Mouse (Mus musculus): Measurements from ENCODE around the gene Ech1.
A peak's percentile ranks its signal among the peaks of the same experiment; 100 is the strongest.

The Ech1 gene

GRCm38 (mm10) chr7:28820358-28821260 lies 4.4 kb upstream of the Ech1 start:
- peak; percentile 74 for DNase-seq

DNA sequence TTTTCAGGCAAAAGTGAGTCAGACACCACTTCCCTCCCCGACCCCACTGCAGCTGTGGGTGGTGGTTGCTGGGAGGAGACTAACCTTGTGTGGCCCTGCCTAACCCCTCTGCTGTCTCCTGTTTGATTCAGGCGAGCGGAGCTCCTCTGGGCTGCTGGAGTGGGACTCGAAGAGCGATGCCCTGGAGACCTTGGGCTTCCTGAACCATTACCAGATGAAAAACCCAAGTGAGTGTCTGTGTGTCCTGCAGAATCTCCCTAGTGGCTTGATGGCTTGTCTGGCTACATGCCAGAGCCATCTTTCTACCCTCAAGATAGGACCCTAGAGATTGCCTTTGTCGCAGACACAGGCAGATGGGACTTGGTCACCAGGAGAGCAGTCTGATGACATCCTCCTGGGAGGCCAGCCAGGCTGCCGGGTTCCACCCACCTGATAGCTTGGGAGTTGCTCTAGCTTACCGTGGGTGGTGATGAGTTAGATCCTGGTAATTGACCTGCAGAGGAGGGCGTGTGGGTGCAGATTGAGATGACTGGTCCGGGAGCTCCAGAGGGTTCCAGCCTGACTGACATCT lies 3.7 kb upstream of the Ech1 start:
- peak; percentile 63 for DNase-seq

DNA sequence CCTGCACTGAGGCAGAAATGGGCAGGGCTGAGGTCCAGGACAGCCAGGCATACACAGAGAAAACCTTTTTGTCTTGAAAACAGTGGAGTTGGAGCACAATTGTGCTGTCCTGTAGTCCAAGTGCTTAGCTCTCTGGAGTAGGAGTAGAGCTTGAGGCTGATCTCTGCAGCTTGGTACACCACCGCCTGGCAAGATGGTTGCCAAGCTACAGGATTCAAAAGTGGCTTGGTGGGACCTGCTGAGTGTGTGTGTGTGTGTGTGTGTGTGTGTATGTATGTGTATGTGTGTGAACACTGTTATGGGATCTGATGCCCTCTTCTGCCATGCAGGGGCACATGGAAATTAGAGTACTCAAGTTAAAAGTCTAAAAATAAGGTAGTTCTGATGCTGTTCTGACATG lies 2.5 kb upstream of the Ech1 start:
- no peak for DNase-seq

DNA sequence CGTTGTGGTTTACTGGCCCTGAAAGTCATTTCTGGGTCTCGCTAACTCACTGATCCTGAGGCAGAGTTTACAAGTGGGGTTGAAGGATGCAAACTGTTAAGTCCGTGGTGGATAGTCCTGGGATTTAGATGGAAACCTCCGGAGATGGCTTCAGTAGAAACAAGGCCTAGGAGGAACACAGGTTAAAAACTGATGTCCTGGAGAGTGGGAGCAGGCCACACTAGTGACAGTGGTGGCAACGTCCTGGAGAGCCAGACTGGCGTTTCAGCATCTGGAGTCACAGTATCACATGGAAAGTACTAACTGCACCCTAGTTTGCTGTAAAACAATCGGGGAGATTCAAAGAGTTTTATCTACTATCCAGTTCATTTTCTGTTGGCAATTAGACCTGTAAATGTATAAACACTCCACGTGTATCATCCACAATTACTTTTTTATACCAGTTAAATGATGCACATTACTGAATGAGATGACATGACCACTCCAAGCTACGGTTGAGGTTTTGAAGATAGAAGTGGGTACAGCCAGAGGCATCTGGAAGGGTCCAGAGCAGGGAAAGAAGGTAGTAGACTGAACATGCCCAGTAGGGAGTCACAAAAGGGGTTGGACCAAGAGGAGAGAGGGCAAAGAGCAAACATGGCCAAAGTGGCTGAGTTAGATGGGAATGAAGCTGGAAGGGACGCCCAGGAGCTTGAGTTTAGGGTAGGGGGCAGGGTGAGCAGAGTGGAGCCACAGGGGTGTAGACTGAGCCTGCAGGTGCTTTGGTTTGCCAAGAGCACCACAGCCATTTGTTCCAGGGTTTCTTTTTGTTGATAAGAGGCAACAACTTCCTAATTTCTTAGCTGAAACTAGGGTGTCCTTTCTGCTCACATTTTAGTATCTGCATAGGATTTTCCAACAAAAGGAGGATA lies 1.8 kb upstream of the Ech1 start:
- DNase-seq = no peak

DNA sequence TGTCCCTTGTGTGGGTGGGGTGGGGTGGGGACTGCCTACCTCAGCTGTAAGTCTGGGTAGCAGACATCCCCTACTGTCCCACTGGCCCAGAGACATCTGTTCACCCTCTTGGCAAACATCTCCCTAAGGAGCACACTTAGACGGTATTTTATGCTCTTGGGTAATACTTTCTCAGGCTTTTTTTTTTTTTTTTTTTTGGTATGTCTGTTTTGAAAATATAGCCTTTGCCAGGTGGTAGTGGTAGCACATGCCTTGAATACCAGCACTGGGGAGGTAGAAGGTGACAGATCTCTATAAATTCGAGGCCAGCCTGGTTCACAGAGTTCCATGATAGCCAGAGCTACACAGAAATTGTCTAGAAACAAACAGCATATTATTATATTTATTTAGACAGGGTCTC lies 1.1 kb upstream of the Ech1 start:
- no peak for DNase-seq

GRCm38 (mm10) chr7:28825686-28826401 lies 827 bp downstream of the Ech1 start:
- DNase-seq = peak; percentile 61

- DNase-seq = peak; percentile 19
These were observed 1.4 kb downstream of the Ech1 start for GRCm38 (mm10) chr7:28826402-28826772.

DNA sequence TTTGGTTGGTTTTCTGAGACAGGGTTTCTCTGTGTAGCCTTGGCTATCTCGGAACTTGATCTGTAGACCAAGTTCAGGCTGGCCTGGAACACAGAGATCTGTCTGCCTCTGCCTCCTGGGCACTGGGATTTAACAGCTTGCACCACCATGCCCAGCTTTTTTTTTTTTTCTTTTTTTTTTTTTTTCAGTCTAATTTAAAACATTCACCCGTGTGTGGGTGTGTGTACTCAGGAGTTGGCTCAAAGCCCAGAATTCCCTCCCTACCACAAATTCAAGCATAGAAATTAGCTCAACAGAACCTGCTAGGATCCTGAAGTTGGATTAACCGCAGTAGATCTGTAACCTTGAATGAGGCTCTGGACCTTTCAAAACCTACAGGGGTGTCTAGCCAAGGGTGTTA lies 2.3 kb downstream of the Ech1 start:
- peak; percentile 73 for DNase-seq

- DNase-seq = no peak
These were observed 4.8 kb downstream of the Ech1 start for GRCm38 (mm10) chr7:28829821-28830220.

DNA sequence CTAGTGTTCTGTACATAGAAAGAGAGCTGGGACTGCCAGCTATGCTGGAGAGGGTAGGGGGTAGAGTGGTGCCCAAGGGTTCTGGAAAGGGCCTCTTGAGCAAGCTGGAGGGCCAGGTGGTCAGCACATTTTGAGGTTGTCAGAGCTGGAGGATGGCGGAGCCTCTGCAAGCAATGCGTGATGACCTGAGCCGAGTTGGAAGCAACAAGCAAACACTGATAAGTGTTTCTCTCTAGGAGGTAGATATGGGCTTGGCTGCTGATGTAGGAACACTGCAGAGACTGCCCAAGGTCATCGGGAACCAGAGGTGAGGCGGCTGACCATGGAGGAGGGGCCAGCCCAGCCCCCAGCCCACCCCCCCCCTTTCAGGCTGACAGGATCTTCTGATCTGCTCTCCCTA lies 6.0 kb downstream of the Ech1 start:
- DNase-seq = no peak

DNA sequence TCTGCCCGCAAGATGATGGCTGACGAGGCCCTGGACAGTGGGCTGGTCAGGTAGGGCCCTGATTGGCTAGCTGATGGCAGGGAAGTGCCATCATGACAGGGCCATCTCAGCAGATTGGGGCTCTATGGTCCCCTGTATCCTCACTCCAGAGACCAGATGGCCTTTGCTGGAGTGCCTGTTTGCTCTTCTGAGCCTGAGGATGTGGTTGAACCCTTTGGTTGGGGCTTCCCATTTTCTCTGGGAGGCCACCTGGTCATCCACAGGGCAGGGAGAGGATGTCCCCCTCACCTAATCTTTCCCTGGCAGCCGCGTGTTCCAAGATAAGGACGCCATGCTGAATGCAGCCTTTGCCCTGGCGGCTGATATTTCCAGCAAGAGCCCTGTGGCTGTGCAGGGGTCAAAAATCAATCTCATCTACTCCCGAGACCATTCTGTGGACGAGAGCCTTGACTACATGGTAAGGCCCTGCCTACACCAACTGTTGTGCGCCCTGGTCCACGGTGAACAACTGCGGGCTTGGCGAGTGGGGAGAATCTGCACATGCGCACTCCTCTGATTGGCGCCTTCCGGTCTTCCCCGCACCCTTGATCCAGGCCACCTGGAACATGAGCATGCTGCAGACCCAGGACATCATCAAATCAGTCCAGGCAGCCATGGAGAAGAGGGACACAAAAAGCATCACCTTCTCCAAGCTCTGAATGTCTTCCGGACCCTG lies 6.6 kb downstream of the Ech1 start:
- no peak for DNase-seq

DNA sequence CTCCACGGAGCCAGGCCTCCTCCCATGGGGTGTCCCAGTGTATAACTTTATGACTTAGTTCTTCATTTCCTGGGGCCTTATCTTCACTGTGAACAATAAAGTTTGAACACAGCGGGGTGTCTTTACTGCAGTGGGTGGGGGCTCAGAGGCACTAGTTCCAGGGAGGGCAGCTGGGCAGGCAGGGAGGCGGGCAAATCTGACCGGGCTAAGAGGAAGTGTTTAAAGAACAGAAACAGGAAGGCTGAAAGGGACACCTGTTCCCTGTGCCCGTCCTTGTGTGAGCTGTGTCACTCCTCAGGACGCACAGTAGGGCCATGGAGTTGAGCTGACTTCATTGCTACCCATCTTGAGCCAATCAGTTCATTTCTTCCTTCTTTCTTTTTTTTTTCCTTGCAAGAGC lies 7.1 kb downstream of the Ech1 start:
- no peak for DNase-seq

DNA sequence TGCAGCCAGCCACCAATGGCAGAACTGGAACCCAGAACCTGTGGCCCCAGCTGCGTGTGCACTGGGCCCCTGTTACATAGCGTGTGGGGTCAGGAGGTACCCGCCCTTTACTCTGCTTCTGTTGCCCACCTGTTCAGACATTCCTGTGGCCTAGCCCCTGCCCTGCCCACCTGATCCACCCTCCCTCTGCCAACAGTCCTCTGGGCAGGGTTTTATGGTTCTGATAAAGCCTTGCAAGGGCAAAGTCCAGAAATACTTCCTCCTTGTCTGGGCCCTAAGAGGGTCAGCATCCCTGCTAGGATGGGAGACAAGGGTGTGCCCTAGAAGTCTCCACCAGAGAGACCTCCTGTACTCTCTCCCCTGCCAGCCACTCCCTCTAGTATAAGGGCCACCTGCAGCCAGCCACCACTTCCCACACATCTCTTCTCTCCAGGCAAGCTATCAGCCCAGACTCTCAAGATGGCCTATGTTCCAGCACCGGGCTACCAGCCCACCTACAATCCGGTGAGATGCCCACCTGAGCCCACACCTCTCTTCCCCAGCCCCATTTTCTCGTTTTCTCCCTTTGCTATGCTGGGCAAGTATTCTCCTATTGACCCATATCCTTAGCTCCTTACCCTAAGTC lies 8.8 kb downstream of the Ech1 start, which contains the start of gene Lgals4:
TSS of gene Lgals4 (plus strand) at position 132 of the 625 bp plus-strand sequence.
- no peak for DNase-seq

DNA sequence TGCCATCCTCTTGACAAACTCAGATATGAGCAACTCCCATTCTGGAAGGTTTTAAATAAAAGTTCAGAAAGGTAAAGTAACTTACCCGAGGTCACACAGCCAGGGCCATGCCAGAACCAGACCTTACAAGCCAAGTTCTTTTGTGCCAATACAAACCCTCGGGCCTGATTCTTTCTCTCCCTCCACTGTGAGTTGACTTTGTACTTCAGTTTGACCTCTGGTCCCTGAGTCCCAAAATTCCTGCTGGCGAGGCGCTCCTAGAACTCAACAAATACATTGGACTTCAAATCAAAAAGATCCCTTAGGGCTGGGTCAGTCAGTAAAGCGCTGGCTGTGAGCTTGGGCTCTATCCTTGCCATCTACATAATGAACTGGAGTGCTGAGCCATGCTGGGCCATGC lies 11.9 kb downstream of the Ech1 start:
- DNase-seq = no peak

- no peak for DNase-seq
These were observed 13.3 kb downstream of the Ech1 start for GRCm38 (mm10) chr7:28838331-28838730.

DNA sequence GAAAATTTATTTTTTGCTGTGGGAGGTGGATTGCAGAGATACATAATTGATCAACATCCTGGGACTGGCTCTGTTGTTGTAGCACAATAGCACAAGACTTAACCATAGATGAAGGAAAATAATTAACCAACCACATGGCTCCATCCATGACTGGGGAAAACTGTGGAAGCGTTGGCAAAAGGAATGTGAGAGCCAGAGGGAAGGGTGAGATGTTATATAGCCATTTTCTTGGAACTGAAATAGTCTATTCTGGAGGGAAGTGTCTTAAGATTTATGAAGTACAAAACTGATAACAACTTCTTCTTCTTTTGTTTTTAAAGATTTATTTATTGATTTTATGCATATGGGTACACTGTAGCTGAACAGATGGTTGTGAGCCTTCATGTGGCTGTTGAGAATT lies 22.3 kb downstream of the Ech1 start:
- no peak for DNase-seq

DNA sequence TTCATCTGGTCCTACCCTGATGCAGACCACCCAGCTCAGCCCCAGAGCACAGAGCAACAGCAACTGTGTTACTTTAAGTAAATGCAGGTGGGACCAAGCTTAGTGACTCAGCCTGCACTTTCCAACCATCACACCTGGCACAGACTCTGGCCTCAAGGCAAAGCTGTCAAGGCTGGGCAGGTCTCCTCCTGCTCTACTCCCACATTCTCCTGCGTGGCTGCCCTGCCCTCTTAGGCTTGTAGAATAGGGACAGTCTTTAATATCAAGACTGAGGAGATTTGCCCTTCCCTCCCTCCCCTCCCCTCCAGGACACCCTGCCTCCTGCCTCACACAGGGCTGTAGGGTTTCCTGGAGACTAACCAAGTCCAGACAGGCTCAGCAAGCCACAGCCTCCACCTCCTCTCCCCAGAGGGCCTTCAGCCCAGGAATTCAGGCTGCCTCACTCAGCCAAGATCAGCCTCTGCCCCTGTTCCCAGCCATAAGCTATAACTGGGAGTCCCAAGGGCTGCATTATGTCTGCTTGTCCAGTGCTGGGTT lies 24.8 kb downstream of the Ech1 start:
- DNase-seq = no peak

DNA sequence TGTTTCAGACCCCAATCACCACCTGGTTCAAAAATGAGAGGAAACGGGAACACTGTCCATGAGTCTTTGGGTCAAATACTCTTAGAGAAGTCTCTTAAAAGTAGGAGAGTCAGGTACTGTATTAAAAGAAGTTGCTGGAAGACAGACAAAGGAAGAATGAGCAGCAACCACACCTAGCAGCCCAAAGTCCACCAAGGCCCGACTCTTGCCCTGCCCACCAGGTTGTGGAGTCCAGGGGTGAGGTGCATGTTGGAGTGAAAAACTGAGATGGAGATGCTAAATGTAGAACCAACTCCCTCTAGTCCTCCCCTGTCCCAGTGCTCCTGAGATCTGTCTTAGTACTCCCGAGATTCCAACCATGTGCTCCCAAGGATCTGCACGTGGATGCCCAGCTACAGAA lies 25.6 kb downstream of the Ech1 start:
- DNase-seq = no peak

DNA sequence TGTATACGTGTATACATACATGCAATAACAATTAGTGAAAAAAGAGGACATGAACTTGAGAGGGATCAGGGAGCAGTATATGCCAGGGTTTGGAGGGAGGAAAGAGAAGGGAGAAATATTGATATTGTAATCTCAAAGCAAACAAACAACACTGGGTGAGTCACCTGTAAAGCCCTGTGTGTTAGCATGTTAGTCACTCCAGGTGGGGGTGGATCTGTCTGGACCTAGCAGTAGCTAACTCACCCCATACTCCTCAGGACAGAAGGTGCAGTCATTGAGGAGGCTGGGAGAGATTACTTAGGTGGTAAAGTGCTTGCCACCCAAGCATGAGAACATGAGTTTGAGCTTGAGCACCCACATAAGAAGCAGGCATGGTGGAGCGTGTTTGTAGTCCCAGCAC lies 34.9 kb downstream of the Ech1 start:
- DNase-seq = no peak

DNA sequence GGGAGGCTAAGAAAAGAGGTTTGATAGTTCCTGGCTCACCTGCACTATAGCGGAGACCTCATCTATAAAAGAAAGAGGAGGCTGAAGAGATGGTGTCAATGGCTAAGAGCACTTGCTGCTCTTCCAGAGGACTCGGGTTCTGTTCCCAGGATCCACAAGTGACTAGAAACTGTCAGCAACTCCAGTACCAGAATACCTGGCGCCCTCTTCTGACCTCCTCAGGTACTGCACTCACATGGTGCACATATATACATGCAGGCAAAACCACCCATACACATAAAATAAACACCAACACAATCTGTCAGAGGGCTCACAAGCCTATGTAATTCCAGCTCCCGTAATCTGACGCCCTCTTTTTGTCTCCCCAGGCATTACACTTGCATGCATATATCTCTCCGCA lies 35.9 kb downstream of the Ech1 start:
- no peak for DNase-seq

GRCm38 (mm10) chr7:28862817-28863499 lies 37.9 kb downstream of the Ech1 start:
- no peak for DNase-seq

All from kidney, postnatal 10 days (tissue).